7 mouse cellular contexts compared by ENCODE assay signal in the genomic region with DNA sequence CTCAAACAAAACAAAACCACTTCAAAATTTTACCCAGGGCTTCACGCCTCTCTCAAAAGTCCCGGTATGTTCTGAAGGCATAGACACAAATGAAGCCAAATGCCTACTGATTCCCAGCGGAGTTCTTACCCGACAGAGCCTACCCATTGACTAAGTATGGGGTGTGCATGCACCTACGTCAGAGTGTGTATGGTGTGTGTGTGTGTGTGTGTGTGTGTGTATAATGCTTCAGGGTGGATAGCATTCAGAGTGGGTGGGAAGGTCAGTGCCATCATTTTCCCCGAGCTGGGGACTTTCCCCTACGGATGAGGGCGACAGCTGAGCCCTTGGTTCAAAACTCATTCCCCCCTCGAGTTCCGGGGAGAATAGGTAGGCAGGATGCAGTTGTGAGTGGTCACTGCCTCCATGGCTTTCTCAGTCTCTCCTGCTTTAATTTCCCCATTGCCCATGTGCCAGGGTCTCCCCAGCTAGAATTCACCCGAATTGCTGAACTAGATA. TPM values are rescaled to one million over a fixed set of nuclear protein-coding genes. Genes with fewer than 3 reads are reported as not detected.
A peak's percentile ranks its signal among the peaks of the same experiment; 100 is the strongest.
DNase-seq lines count a peak whose midpoint lies in the region; ATAC-seq and TF ChIP-seq lines count a peak whose summit lies in the region.

No protein-coding gene starts in this region.

- no peaks in the 10 kb centered on the region for H3K36me3 ChIP-seq in lung, postnatal 0 days (ENCODE audit: insufficient read depth, low read length)
- no peaks in the 10 kb centered on the region for H3K36me3 ChIP-seq in limb, embryonic 11.5 days (ENCODE audit: control insufficient read depth, insufficient read depth, low read length)
- H3K36me3 ChIP-seq in small intestine, adult 2 months (ENCODE audit: control insufficient read depth, insufficient read depth, low read length): no peaks in the 10 kb centered on the region

- TF ChIP-seq POLR2A in lung, adult 2 months (IDR thresholded peaks at IDR 0.05; ENCODE audit: borderline replicate concordance, extremely low read depth, low read depth, low read length): no peak
- no peak for TF ChIP-seq POLR2A in embryonic fibroblast, embryonic 13.5 days (IDR thresholded peaks at IDR 0.05; ENCODE audit: low read depth, low read length)
- no peak for TF ChIP-seq POLR2A in small intestine, adult 2 months (IDR thresholded peaks at IDR 0.05; ENCODE audit: low read depth, low read length)

- no peak for TF ChIP-seq CTCF in lung, postnatal 0 days (IDR thresholded peaks at IDR 0.05)
- no peak for TF ChIP-seq CTCF in lung, adult 2 months (IDR thresholded peaks at IDR 0.05; ENCODE audit: insufficient read depth, low read length)
- TF ChIP-seq CTCF in embryonic fibroblast, embryonic 13.5 days (IDR thresholded peaks at IDR 0.05; ENCODE audit: borderline replicate concordance, insufficient read depth, low read length): no peak
- TF ChIP-seq CTCF in small intestine, adult 2 months (IDR thresholded peaks at IDR 0.05; ENCODE audit: extremely low read depth, insufficient read length, insufficient replicate concordance, low read depth, low read length): no peak

- no peak for DNase-seq in lung, postnatal 0 days (ENCODE audit: low spot score)
- DNase-seq in lung, adult 2 months: no peak
- no peak for DNase-seq in limb, embryonic 11.5 days (ENCODE audit: low spot score)
- DNase-seq in thymus, adult 18-20 months: no peak
- no peak for DNase-seq in layer of hippocampus, adult 11-12 months (ENCODE audit: low spot score)

- H3K4me3 ChIP-seq in lung, postnatal 0 days (ENCODE audit: low read depth, low read length): no peak overlapping the region; the same call in 1 of the 2 replicates
- no peak overlapping the region for H3K4me3 ChIP-seq in lung, adult 2 months (replicated peaks; ENCODE audit: extremely low read depth, low read depth, low read length)
- H3K4me3 ChIP-seq in embryonic fibroblast, embryonic 13.5 days (ENCODE audit: insufficient read depth, low read length): no peak overlapping the region
- H3K4me3 ChIP-seq in limb, embryonic 11.5 days (ENCODE audit: low read depth, low read length): no peak overlapping the region
- H3K4me3 ChIP-seq in small intestine, adult 2 months (ENCODE audit: low read depth, low read length): no peak overlapping the region

- no peak for TF ChIP-seq EP300 in lung, postnatal 0 days (IDR thresholded peaks at IDR 0.05)

- 43% methylated on average over 11 of the region's 11 CpGs for WGBS in lung, postnatal 0 days
- WGBS in lung, adult 2 months: 67% methylated on average over 11 of the region's 11 CpGs
- 67% methylated on average over 11 of the region's 11 CpGs for WGBS in limb, embryonic 11.5 days
- 48% methylated on average over 11 of the region's 11 CpGs for WGBS in small intestine, adult 2 months

- H3K9me3 ChIP-seq in lung, postnatal 0 days (ENCODE audit: low read length): no peaks in the 10 kb centered on the region
- no peaks in the 10 kb centered on the region for H3K9me3 ChIP-seq in limb, embryonic 11.5 days (ENCODE audit: control insufficient read depth, low read length)

- peaks cover 10% of the 10 kb centered on the region; the same call in 1 of the 2 replicates for H3K4me1 ChIP-seq in lung, postnatal 0 days (ENCODE audit: insufficient read depth, low read depth, low read length)
- peaks cover 8% of the 10 kb centered on the region for H3K4me1 ChIP-seq in lung, adult 2 months (ENCODE audit: control insufficient read depth, insufficient read depth, low read length)
- peaks cover 3% of the 10 kb centered on the region for H3K4me1 ChIP-seq in embryonic fibroblast, embryonic 13.5 days (ENCODE audit: control insufficient read depth, insufficient read depth, low read length)
- H3K4me1 ChIP-seq in limb, embryonic 11.5 days (ENCODE audit: control insufficient read depth, insufficient read depth, low read length): peaks cover 21% of the 10 kb centered on the region
- peaks cover 7% of the 10 kb centered on the region for H3K4me1 ChIP-seq in small intestine, adult 2 months (ENCODE audit: control insufficient read depth, insufficient read depth, insufficient read length, low read length)

- H3K27ac ChIP-seq in lung, postnatal 0 days (ENCODE audit: low read length): peak overlapping the region; percentile 87
- H3K27ac ChIP-seq in embryonic fibroblast, embryonic 13.5 days (ENCODE audit: insufficient read depth, low read length): peak overlapping the region; percentile 76
- H3K27ac ChIP-seq in limb, embryonic 11.5 days (replicated peaks; ENCODE audit: low read depth, low read length): peak overlapping the region; percentile 68
- peak overlapping the region; percentile 78 for H3K27ac ChIP-seq in small intestine, adult 2 months (ENCODE audit: insufficient read depth, low read depth, low read length)

- peak overlapping the region; percentile 64 for H3K4me2 ChIP-seq in lung, postnatal 0 days (replicated peaks; ENCODE audit: low read depth, low read length)
- peak overlapping the region; percentile 42; the same call in 1 of the 2 replicates for H3K4me2 ChIP-seq in limb, embryonic 11.5 days (ENCODE audit: low read depth, severe bottlenecking)

- H3K27me3 ChIP-seq in lung, postnatal 0 days (replicated peaks; ENCODE audit: insufficient read depth, low read length): no peaks in the 10 kb centered on the region
- no peaks in the 10 kb centered on the region for H3K27me3 ChIP-seq in limb, embryonic 11.5 days (ENCODE audit: control insufficient read depth, insufficient read depth, low read length)
- no peaks in the 10 kb centered on the region for H3K27me3 ChIP-seq in small intestine, adult 2 months (ENCODE audit: control insufficient read depth, insufficient read depth, low read length)

- no peak; the same call in 1 of the 2 replicates for ATAC-seq in lung, postnatal 0 days
- no peak for ATAC-seq in limb, embryonic 11.5 days (ENCODE audit: insufficient number of reproducible peaks, low FRiP score, low TSS enrichment, low read depth)

- H3K9ac ChIP-seq in lung, postnatal 0 days (replicated peaks; ENCODE audit: low read depth): no peak overlapping the region
- no peak overlapping the region for H3K9ac ChIP-seq in limb, embryonic 11.5 days (ENCODE audit: low read length)

RNA-seq across cellular contexts. Expression of gene Scd2, which starts 44.6 kb away (rescaled TPM):
- polyA plus RNA-seq in lung, postnatal 0 days (2015; fragmentation: Nextera tagmentation; extraction: Ambion mirVana): 99.3 and 118 TPM in 2 replicates
- polyA plus RNA-seq in lung, adult 2 months (2012; rRNA removed): 289 and 384 TPM in 2 replicates
- 442 and 478 TPM in 2 replicates for polyA plus RNA-seq in embryonic fibroblast, embryonic 13.5 days (2011; ENCODE audit: insufficient read length, low read depth, missing spikeins)
- 309 and 322 TPM in 2 replicates for polyA plus RNA-seq in limb, embryonic 11.5 days (2014; fragmentation: Nextera tagmentation; extraction: Ambion mirVana)
- polyA plus RNA-seq in small intestine, adult 2 months (2012; rRNA removed): 20.5 and 23.6 TPM in 2 replicates

RNA-seq across cellular contexts. Expression of gene Scd3, which starts 45.8 kb away (rescaled TPM):
- polyA plus RNA-seq in lung, postnatal 0 days (2015; fragmentation: Nextera tagmentation; extraction: Ambion mirVana): 0.50 and 0.60 TPM in 2 replicates
- 0.14 TPM in 1 of 2 replicates, not detected in the other for polyA plus RNA-seq in lung, adult 2 months (2012; rRNA removed)
- 0.17 and 0.23 TPM in 2 replicates for polyA plus RNA-seq in embryonic fibroblast, embryonic 13.5 days (2011; ENCODE audit: insufficient read length, low read depth, missing spikeins)
- 0.40 TPM in 1 of 2 replicates, not detected in the other for polyA plus RNA-seq in limb, embryonic 11.5 days (2014; fragmentation: Nextera tagmentation; extraction: Ambion mirVana)
- not detected in 2 replicates for polyA plus RNA-seq in small intestine, adult 2 months (2012; rRNA removed)

RNA-seq across cellular contexts. Expression of gene Pkd2l1, which starts 56.7 kb away (rescaled TPM):
- 0.04 and 0.05 TPM in 2 replicates for polyA plus RNA-seq in lung, postnatal 0 days (2015; fragmentation: Nextera tagmentation; extraction: Ambion mirVana)
- 0.03 and 0.06 TPM in 2 replicates for polyA plus RNA-seq in lung, adult 2 months (2012; rRNA removed)
- polyA plus RNA-seq in embryonic fibroblast, embryonic 13.5 days (2011; ENCODE audit: insufficient read length, low read depth, missing spikeins): not detected in 2 replicates
- not detected in 2 replicates for polyA plus RNA-seq in limb, embryonic 11.5 days (2014; fragmentation: Nextera tagmentation; extraction: Ambion mirVana)
- polyA plus RNA-seq in small intestine, adult 2 months (2012; rRNA removed): 0.10 TPM in 1 of 2 replicates, not detected in the other
